Mouse (Mus musculus): ENCODE measurements around the gene Ap2a2. TPM values are rescaled to one million over a fixed set of nuclear protein-coding genes. Genes with fewer than 3 reads are reported as not detected.

Gene Ap2a2
- total and polyA plus RNA-seq, 2 experiments from 2014 or later: 112 to 187 TPM

DNA sequence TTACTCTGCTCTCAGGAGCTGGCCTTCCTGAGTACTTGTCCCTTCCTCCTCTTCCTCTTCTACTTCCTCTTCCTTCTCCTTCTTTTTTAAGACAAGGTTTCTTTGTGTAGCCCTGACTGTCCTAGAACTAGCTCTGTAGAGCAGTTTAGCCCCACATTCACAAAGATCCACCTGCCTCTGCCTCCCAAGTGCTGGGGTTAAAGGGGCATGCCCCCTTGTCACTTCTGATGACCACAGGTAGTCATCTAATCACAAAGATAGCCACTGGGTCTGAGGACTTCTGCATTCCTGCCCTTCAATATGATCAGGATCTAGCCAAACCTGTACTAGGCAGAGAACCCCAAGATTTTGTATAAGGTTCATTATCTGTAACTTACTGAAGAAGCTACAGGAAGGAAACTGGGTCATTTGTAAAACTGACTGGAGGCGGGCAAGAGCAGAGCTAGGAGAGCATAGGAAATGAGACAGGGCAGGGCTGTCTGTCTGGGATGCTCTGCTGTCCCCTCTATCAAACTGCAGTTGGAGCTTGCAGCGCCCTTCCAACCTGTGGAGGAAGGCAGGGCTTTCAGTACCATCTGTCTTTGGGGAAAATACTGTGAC is 2.1 kb upstream of the Ap2a2 start:
- peaks cover 11% of the 10 kb centered on the region for H3K4me1 ChIP-seq (ENCODE audit: insufficient read depth)
- DNase-seq: no peak
- ATAC-seq: no peak
- no peak overlapping the region for H3K4me2 ChIP-seq (ENCODE audit: low read depth)
- H3K9me3 ChIP-seq (ENCODE audit: low read length): no peaks in the 10 kb centered on the region
- no peak overlapping the region for H3K27ac ChIP-seq (ENCODE audit: low read depth, low read length)
- no peak for TF ChIP-seq CTCF (IDR thresholded peaks at IDR 0.05; ENCODE audit: low read depth)
- no peaks in the 10 kb centered on the region for H3K27me3 ChIP-seq (ENCODE audit: insufficient read depth, low read length)
- H3K9ac ChIP-seq: no peak overlapping the region
- no peaks in the 10 kb centered on the region for H3K36me3 ChIP-seq (ENCODE audit: insufficient read depth)
- H3K4me3 ChIP-seq (ENCODE audit: low read depth, low read length): no peak overlapping the region
- WGBS: 83% methylated on average over 2 of the region's 2 CpGs

DNA sequence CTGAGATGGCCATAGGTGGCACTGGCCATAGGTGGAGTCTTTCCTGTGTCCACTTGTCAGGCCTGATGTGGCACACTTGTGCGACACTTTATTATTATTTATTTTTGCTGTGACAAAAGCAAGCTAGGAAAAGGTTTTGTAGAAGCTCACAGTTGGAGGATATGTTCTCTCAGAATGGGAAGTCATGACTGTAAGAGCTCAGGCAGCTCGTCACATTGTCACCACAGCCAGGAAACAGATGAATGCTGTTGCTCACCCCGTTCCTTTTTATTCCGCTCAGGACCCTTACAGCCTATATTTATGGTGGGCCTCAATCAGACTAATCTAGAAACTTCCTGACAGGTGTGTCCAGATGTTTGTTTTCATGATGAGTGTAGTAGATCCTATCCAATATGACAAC is 1.5 kb upstream of the Ap2a2 start:
- WGBS: 85% methylated on average over 4 of the region's 4 CpGs
- H3K4me3 ChIP-seq (ENCODE audit: low read depth, low read length): no peak overlapping the region
- ATAC-seq: no peak

DNA sequence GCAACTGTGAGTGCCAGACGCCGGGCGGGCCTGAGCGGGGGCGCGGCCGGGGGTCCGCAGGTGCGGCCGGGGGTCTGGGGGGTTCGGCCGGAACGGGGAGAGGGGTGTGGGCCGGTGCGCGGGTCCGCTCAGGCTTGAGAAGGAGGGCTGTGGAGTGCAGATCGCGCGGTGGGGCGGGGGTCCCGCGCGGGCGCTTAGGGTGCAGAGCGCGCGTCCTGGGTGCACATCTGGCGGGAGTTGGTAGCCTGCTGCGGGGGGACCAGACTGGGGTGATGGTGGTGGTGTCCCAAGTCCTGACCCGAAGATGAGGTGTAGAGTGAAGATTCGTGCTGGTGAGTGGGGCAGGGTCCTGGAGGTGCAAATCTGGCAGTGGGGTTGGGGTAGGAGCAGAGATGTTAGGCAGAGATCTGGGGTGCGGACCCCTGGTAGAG is 463 bp downstream of the Ap2a2 start:
- Histone ChIP-seq H3K4me3 (ENCODE audit: low read depth, low read length) (peak overlapping the region; percentile 100), H3K4me2 (ENCODE audit: low read depth) (peak overlapping the region; percentile 88), H3K4me1 (ENCODE audit: insufficient read depth) (peaks cover 11% of the 10 kb centered on the region), H3K9me3 (ENCODE audit: low read length) (no peaks in the 10 kb centered on the region), H3K9ac (peak overlapping the region; percentile 96), H3K27ac (ENCODE audit: low read depth, low read length) (peak overlapping the region; percentile 87), H3K36me3 (ENCODE audit: insufficient read depth) (peaks cover 7% of the 10 kb centered on the region; the same call in 1 of the 2 replicates), H3K27me3 (ENCODE audit: insufficient read depth, low read length) (no peaks in the 10 kb centered on the region)
- 1% methylated on average over 32 of the region's 33 CpGs for WGBS
- DNase-seq: no peak
- TF ChIP-seq CTCF (IDR thresholded peaks at IDR 0.05; ENCODE audit: low read depth): no peak
- ATAC-seq: peak; percentile 59

More for the DNA sequence above, 1.5 kb upstream of the Ap2a2 start:
- Histone ChIP-seq H3K27me3 (ENCODE audit: insufficient read depth, low read length) (no peaks in the 10 kb centered on the region), H3K4me1 (ENCODE audit: insufficient read depth) (peaks cover 11% of the 10 kb centered on the region), H3K4me2 (ENCODE audit: low read depth) (no peak overlapping the region), H3K9me3 (ENCODE audit: low read length) (no peaks in the 10 kb centered on the region), H3K9ac (no peak overlapping the region), H3K36me3 (ENCODE audit: insufficient read depth) (peaks cover 4% of the 10 kb centered on the region; the same call in 1 of the 2 replicates), H3K27ac (ENCODE audit: low read depth, low read length) (no peak overlapping the region)
- no peak for DNase-seq
- no peak for TF ChIP-seq CTCF (IDR thresholded peaks at IDR 0.05; ENCODE audit: low read depth)

DNA sequence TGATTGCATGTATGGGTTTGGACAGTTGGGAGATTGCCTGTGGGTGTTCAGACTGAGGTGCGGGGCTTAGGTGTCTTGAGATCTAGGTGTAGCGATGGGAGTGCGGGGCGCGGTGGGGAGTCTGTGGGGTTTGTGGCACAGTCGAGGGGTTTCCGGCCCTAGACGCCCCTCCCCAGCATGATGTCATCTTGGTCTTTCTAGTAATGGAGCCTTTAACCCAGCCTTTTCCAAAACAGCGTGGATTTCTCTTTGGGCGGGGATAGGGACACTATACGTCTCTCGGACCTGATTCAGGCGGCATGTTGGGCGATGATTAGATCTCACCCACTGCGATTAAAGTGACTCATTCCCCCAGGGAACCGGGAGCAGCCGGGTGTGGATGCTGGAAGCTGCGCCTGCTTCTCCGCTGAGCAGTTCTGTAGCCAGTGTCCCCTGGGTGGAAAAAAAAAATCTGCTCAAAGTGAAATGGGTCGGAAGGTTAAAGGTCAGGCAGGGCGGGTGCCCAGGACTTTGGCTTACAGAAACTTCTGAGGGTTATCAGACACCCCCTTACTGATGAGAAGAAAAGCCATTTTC is 967 bp downstream of the Ap2a2 start:
- Histone ChIP-seq H3K36me3 (ENCODE audit: insufficient read depth) (peaks cover 7% of the 10 kb centered on the region; the same call in 1 of the 2 replicates), H3K4me3 (ENCODE audit: low read depth, low read length) (peak overlapping the region; percentile 100), H3K27me3 (ENCODE audit: insufficient read depth, low read length) (no peaks in the 10 kb centered on the region), H3K4me2 (ENCODE audit: low read depth) (peak overlapping the region; percentile 88), H3K4me1 (ENCODE audit: insufficient read depth) (peaks cover 12% of the 10 kb centered on the region), H3K27ac (ENCODE audit: low read depth, low read length) (peak overlapping the region; percentile 87), H3K9ac (peak overlapping the region; percentile 96), H3K9me3 (ENCODE audit: low read length) (no peaks in the 10 kb centered on the region)
- TF ChIP-seq CTCF (IDR thresholded peaks at IDR 0.05; ENCODE audit: low read depth): no peak
- ATAC-seq: peak; percentile 27
- WGBS: 2% methylated on average over 21 of the region's 21 CpGs
- DNase-seq: peak; percentile 74

- no peak overlapping the region for H3K4me2 ChIP-seq (ENCODE audit: low read depth)
- ATAC-seq: no peak
- no peak overlapping the region for H3K9ac ChIP-seq
- no peaks in the 10 kb centered on the region for H3K9me3 ChIP-seq (ENCODE audit: low read length)
- 80% methylated on average over 7 of the region's 7 CpGs for WGBS
- H3K4me3 ChIP-seq (ENCODE audit: low read depth, low read length): no peak overlapping the region
- H3K36me3 ChIP-seq (ENCODE audit: insufficient read depth): peaks cover 7% of the 10 kb centered on the region; the same call in 1 of the 2 replicates
- DNase-seq: no peak
- TF ChIP-seq CTCF (IDR thresholded peaks at IDR 0.05; ENCODE audit: low read depth): no peak
- no peak overlapping the region for H3K27ac ChIP-seq (ENCODE audit: low read depth, low read length)
- H3K27me3 ChIP-seq (ENCODE audit: insufficient read depth, low read length): no peaks in the 10 kb centered on the region
- peaks cover 15% of the 10 kb centered on the region for H3K4me1 ChIP-seq (ENCODE audit: insufficient read depth)
Observed at GRCm38 (mm10) chr7:141564561-141564960, 2.6 kb downstream of the Ap2a2 start.

DNA sequence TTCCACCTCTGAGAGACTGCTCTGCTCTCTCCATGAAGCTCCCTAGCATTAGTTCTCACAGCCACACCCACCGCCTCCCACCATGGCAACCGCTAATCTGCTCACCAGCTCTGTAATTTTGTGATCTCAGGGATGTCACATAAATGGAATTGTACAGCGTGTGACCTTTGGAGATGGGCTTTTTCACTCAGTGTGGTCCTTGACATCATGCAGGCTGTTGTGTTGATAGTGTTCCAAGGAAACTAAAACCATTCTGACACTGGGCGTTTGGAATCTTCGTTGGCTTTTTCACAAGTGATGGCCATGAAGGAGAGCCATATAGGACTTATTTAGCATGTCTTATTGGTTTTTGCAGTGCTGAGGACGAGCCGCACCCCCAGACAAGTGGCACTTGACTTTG is 4.6 kb downstream of the Ap2a2 start:
- peaks cover 7% of the 10 kb centered on the region; the same call in 1 of the 2 replicates for H3K36me3 ChIP-seq (ENCODE audit: insufficient read depth)
- DNase-seq (no peak), ATAC-seq (no peak)
- H3K4me1 ChIP-seq (ENCODE audit: insufficient read depth): peaks cover 13% of the 10 kb centered on the region
- no peak overlapping the region for H3K4me2 ChIP-seq (ENCODE audit: low read depth)
- H3K9me3 ChIP-seq (ENCODE audit: low read length): no peaks in the 10 kb centered on the region
- 79% methylated on average over 7 of the region's 7 CpGs for WGBS
- no peak overlapping the region for H3K27ac ChIP-seq (ENCODE audit: low read depth, low read length)
- no peak overlapping the region for H3K4me3 ChIP-seq (ENCODE audit: low read depth, low read length)
- no peak for TF ChIP-seq CTCF (IDR thresholded peaks at IDR 0.05; ENCODE audit: low read depth)
- no peaks in the 10 kb centered on the region for H3K27me3 ChIP-seq (ENCODE audit: insufficient read depth, low read length)
- no peak overlapping the region for H3K9ac ChIP-seq

DNA sequence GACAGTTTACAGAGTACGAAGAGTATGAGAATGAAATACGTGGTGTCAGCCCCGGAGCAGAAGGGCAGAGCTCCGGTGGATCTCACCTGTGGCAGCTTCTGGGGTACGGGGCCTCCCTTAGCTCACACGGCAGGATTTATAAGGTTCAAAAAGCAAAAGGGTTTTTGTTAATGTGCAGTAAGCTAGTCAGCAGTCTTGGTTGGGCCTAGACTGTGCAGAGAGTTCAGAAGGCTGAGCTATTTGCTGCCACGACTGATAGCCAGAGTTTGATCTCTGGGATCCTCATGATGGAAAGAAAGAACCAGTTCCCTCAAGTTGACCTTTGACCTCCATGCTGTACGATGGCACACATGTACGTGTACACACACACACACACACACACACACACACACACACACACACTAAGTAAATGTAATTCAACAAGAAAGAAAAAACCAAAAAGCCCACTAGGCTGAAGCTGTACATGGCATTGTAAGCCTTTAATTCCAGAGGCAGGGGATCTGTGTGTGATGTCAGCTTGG is 7.4 kb downstream of the Ap2a2 start:
- DNase-seq (no peak), ATAC-seq (no peak)
- peaks cover 7% of the 10 kb centered on the region; the same call in 1 of the 2 replicates for H3K36me3 ChIP-seq (ENCODE audit: insufficient read depth)
- H3K27me3 ChIP-seq (ENCODE audit: insufficient read depth, low read length): no peaks in the 10 kb centered on the region
- no peak overlapping the region for H3K27ac ChIP-seq (ENCODE audit: low read depth, low read length)
- H3K9me3 ChIP-seq (ENCODE audit: low read length): no peaks in the 10 kb centered on the region
- H3K4me1 ChIP-seq (ENCODE audit: insufficient read depth): peaks cover 6% of the 10 kb centered on the region; the same call in 1 of the 2 replicates
- no peak for TF ChIP-seq CTCF (IDR thresholded peaks at IDR 0.05; ENCODE audit: low read depth)
- no peak overlapping the region for H3K9ac ChIP-seq
- H3K4me2 ChIP-seq (ENCODE audit: low read depth): no peak overlapping the region
- no peak overlapping the region for H3K4me3 ChIP-seq (ENCODE audit: low read depth, low read length)
- WGBS: 89% methylated on average over 9 of the region's 9 CpGs

All from forebrain, postnatal 0 days (tissue).